Comparison of ENCODE assay signal across 15 mouse cellular contexts in genomic region chr9:105675941-105676340, GRCm38 (mm10).
"Had no signal": no experiment of that assay in that cellular context is flagged by ENCODE, and none has a peak within 500 bp of the region (broad histone marks: within the 10 kb centered on the region; RNA-seq: fewer than 3 reads in every experiment).

No protein-coding gene starts in this region.

- H3K9ac ChIP-seq: limb, embryonic 15.5 days; lung, embryonic 15.5 days; midbrain, embryonic 15.5 days; neural tube, embryonic 13.5 days; stomach, embryonic 15.5 days had no signal

- H3K27me3 ChIP-seq: limb, embryonic 15.5 days; lung, embryonic 15.5 days; megakaryocyte, embryonic 14.5 days; midbrain, embryonic 15.5 days; neural tube, embryonic 13.5 days; stomach, embryonic 15.5 days had no signal

- H3K4me1 ChIP-seq: limb, embryonic 15.5 days; stomach, embryonic 15.5 days had no signal

- H3K4me2 ChIP-seq: limb, embryonic 15.5 days; lung, embryonic 15.5 days; midbrain, embryonic 11.5 days; midbrain, embryonic 15.5 days; neural tube, embryonic 13.5 days; stomach, embryonic 15.5 days had no signal

- ATAC-seq: hindbrain, postnatal 0 days; midbrain, embryonic 15.5 days had no signal

- DNase-seq: kidney, adult 18-20 months; kidney, postnatal 25 days; lung, postnatal 14 days; right cerebral cortex, postnatal 14 days; thymus, adult 2 months; thymus, postnatal 36 days had no signal

- H3K9me3 ChIP-seq: limb, embryonic 15.5 days; lung, embryonic 15.5 days; megakaryocyte, embryonic 14.5 days; midbrain, embryonic 15.5 days; neural tube, embryonic 13.5 days; stomach, embryonic 15.5 days had no signal

- H3K4me3 ChIP-seq: limb, embryonic 15.5 days; lung, embryonic 15.5 days; megakaryocyte, embryonic 14.5 days; midbrain, embryonic 15.5 days; neural tube, embryonic 13.5 days; stomach, embryonic 15.5 days had no signal

- H3K27ac ChIP-seq: hindbrain, postnatal 0 days; limb, embryonic 15.5 days; lung, embryonic 15.5 days; macrophage; midbrain, embryonic 15.5 days; neural tube, embryonic 13.5 days; stomach, embryonic 15.5 days had no signal
